Mouse (Mus musculus) T-helper 2 cell (primary cell): ENCODE measurements around the gene Asf1b.

ENCODE experiments used
- in situ Hi-C: fragments of 300-600 bp; cut with MboI, MseI; formaldehyde crosslinking; loops from one replicate; pipeline ENCODE4 v1.15.1; 2025; ENCODE audit warnings: high pct_unique_total_duplicates

Gene Asf1b

DNA sequence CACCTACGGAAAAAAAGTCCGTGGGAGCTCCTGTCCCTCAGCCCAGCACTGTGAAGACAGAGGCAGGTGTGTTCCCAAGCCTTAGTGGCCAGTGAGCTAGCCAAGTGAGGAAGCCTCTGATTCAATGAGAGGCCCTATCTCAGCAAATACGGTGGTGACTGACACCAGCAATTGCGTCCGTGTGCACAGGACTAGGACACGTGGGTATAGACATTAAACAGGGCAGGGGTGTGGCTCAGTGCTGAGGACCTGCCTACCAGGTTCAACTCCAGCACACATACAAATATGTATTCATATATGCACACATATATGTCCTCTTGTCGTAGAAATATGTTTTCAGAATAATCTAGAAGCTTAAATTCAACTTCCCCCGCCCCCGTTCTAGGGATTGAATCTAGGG, 64.4 kb downstream of the Asf1b start:
- in situ Hi-C loops = no loop called here
